Mouse (Mus musculus) thymus, adult 2 months (tissue): ENCODE results near the gene Art3. TPM values are rescaled to one million over a fixed set of nuclear protein-coding genes. Genes with fewer than 3 reads are reported as not detected.

ENCODE experiments used
- DNase-seq: peaks from one replicate; pipeline ENCODE4 v3.0.0; 2021
- H3K27ac ChIP-seq: fragments of 200-500 bp; 2 replicates; pipeline ENCODE4 v1.5.1; 2012; ENCODE audit warnings: low read length, control low read depth; ENCODE audit not compliant: control insufficient read depth, insufficient read depth
- H3K27me3 ChIP-seq: fragments of 200-500 bp; 2 replicates; pipeline ENCODE4 v1.6.1; 2012; ENCODE audit warnings: mild to moderate bottlenecking, low read length, moderate library complexity, mixed read lengths; ENCODE audit not compliant: control insufficient read depth, insufficient read depth
- H3K36me3 ChIP-seq: fragments of 200-500 bp; 2 replicates; pipeline ENCODE4 v1.6.1; 2012; ENCODE audit warnings: mild to moderate bottlenecking, low read length, moderate library complexity; ENCODE audit not compliant: control insufficient read depth, insufficient read depth
- H3K4me1 ChIP-seq: fragments of 200-500 bp; replicated peaks from 2 replicates; pipeline ENCODE4 v1.6.1; 2012; ENCODE audit warnings: low read length; ENCODE audit not compliant: control insufficient read depth, insufficient read depth
- H3K4me3 ChIP-seq: fragments of 200-500 bp; 2 replicates; pipeline ENCODE4 v1.5.1; 2012; ENCODE audit warnings: mild to moderate bottlenecking, low read length, control low read depth, moderate library complexity; ENCODE audit not compliant: control insufficient read depth, insufficient read depth
- CTCF ChIP-seq: fragments of 200-500 bp; IDR thresholded peaks from 2 replicates; pipeline ENCODE4 v1.5.1; 2012; ENCODE audit warnings: mild to moderate bottlenecking, control low read depth, low read length, moderate library complexity, borderline replicate concordance; ENCODE audit not compliant: control insufficient read depth, poor library complexity, insufficient read depth; ENCODE audit errors: extremely low read depth
- POLR2A ChIP-seq: fragments of 200-500 bp; IDR thresholded peaks from 2 replicates; pipeline ENCODE4 v1.6.1; 2012; ENCODE audit warnings: mild to moderate bottlenecking, low read length, control low read depth, moderate library complexity; ENCODE audit not compliant: control insufficient read depth, poor library complexity, insufficient read depth; ENCODE audit errors: extremely low read depth
- WGBS: fragments of 180-500 bp; shearing (Covaris S2); methylation state at CpG from one replicate; pipeline ENCODE4 v1.1.7; 2018; 5-methylcytosine and 5-hydroxymethylcytosine counted together
- polyA plus RNA-seq: library from polyadenylated mRNA; depleted of rRNA; stranded (reverse); fragments of >200 nt; gene quantifications from 2 replicates; pipeline ENCODE4 v1.2.3, GENCODE M21; 2012

Gene Art3
- polyA plus RNA-seq, 1 experiment: 12.7 TPM

GRCm38 (mm10) chr5:92353517-92353916, 21.9 kb downstream of the Art3 start:
- under 1% methylated on average over 11 of the region's 11 CpGs for WGBS
- no peak for TF ChIP-seq POLR2A
- TF ChIP-seq CTCF: no peak
- H3K27me3 ChIP-seq: no peaks in the 10 kb centered on the region
- H3K27ac ChIP-seq: no peak overlapping the region
- H3K4me3 ChIP-seq: peak overlapping the region; percentile 44
- peak; percentile 46 for DNase-seq
- peaks cover 7% of the 10 kb centered on the region for H3K4me1 ChIP-seq
- no peaks in the 10 kb centered on the region for H3K36me3 ChIP-seq

GRCm38 (mm10) chr5:92358033-92358432, 26.4 kb downstream of the Art3 start:
- TF ChIP-seq CTCF (no peak), POLR2A (no peak)
- no peaks in the 10 kb centered on the region for H3K27me3 ChIP-seq
- no peak overlapping the region for H3K4me3 ChIP-seq
- no peaks in the 10 kb centered on the region for H3K36me3 ChIP-seq
- WGBS: 40% methylated on average over 12 of the region's 12 CpGs
- DNase-seq: no peak
- peaks cover 4% of the 10 kb centered on the region for H3K4me1 ChIP-seq
- H3K27ac ChIP-seq: no peak overlapping the region

- TF ChIP-seq POLR2A: no peak
- TF ChIP-seq CTCF: no peak
- H3K27me3 ChIP-seq: no peaks in the 10 kb centered on the region
- H3K36me3 ChIP-seq: no peaks in the 10 kb centered on the region
- H3K4me1 ChIP-seq: 0 out of 2 replicates have a peak, but pooled peaks cover 2% of the 10 kb centered on the region
- WGBS: 90% methylated on average over 11 of the region's 11 CpGs
- DNase-seq: no peak
- H3K4me3 ChIP-seq: no peak overlapping the region
- no peak overlapping the region for H3K27ac ChIP-seq
Observed at GRCm38 (mm10) chr5:92358767-92359455, 27.3 kb downstream of the Art3 start.

GRCm38 (mm10) chr5:92363179-92363578, 31.6 kb downstream of the Art3 start:
- H3K4me1 ChIP-seq: 0 out of 2 replicates have a peak, but pooled peaks cover 2% of the 10 kb centered on the region
- H3K27ac ChIP-seq: no peak overlapping the region
- no peaks in the 10 kb centered on the region for H3K27me3 ChIP-seq
- no peak for DNase-seq
- H3K36me3 ChIP-seq: no peaks in the 10 kb centered on the region
- H3K4me3 ChIP-seq: no peak overlapping the region
- TF ChIP-seq POLR2A (no peak), CTCF (no peak)
- WGBS: 25% methylated on average over 4 of the region's 4 CpGs

- WGBS: 98% methylated on average over 5 of the region's 5 CpGs
- no peak overlapping the region for H3K4me3 ChIP-seq
- no peaks in the 10 kb centered on the region for H3K36me3 ChIP-seq
- H3K4me1 ChIP-seq: 0 out of 2 replicates have a peak, but pooled peaks cover 2% of the 10 kb centered on the region
- TF ChIP-seq CTCF (no peak), POLR2A (no peak)
- no peak for DNase-seq
- no peak overlapping the region for H3K27ac ChIP-seq
- no peaks in the 10 kb centered on the region for H3K27me3 ChIP-seq
Observed at GRCm38 (mm10) chr5:92364011-92364410, 32.4 kb downstream of the Art3 start.

GRCm38 (mm10) chr5:92365146-92365705, 33.6 kb downstream of the Art3 start:
- Histone ChIP-seq H3K4me1 (0 out of 2 replicates have a peak, but pooled peaks cover 2% of the 10 kb centered on the region), H3K4me3 (no peak overlapping the region), H3K36me3 (no peaks in the 10 kb centered on the region), H3K27ac (no peak overlapping the region), H3K27me3 (no peaks in the 10 kb centered on the region)
- WGBS: 91% methylated on average over 11 of the region's 11 CpGs
- TF ChIP-seq POLR2A (no peak), CTCF (no peak)
- no peak for DNase-seq
